ENCODE assay signal across 13 mouse cellular contexts in genomic region chr9:72217296-72218028, GRCm38 (mm10). TPM values are rescaled to one million over a fixed set of nuclear protein-coding genes. Genes with fewer than 3 reads are reported as not detected.
A peak's percentile ranks its signal among the peaks of the same experiment; 100 is the strongest.
DNase-seq lines count a peak whose midpoint lies in the region; ATAC-seq and TF ChIP-seq lines count a peak whose summit lies in the region.
"Had no signal": no experiment of that assay in that cellular context is flagged by ENCODE, and none has a peak within 500 bp of the region (broad histone marks: within the 10 kb centered on the region; RNA-seq: fewer than 3 reads in every experiment).

No protein-coding gene starts in this region.

- no peak overlapping the region for H3K4me2 ChIP-seq in liver, embryonic 11.5 days
- H3K4me2 ChIP-seq in limb, embryonic 14.5 days (replicated peaks; ENCODE audit: low read depth, low read length, severe bottlenecking), result no peak overlapping the region

- H3K36me3 ChIP-seq in liver, embryonic 11.5 days (ENCODE audit: control insufficient read depth, insufficient read depth, low read length), result no peaks in the 10 kb centered on the region
- no peaks in the 10 kb centered on the region for H3K36me3 ChIP-seq in embryonic facial prominence, embryonic 10.5 days (replicated peaks)
- no peaks in the 10 kb centered on the region for H3K36me3 ChIP-seq in limb, embryonic 14.5 days (ENCODE audit: control insufficient read depth, insufficient read depth, low read length)

- H3K4me3 ChIP-seq in liver, embryonic 11.5 days (ENCODE audit: low read depth, low read length), result no peak overlapping the region
- H3K4me3 ChIP-seq in embryonic facial prominence, embryonic 10.5 days, result no peak overlapping the region
- no peak overlapping the region for H3K4me3 ChIP-seq in limb, embryonic 14.5 days (replicated peaks; ENCODE audit: low read length)

- no peak for ATAC-seq in liver, embryonic 11.5 days (replicated peaks; ENCODE audit: low FRiP score)
- peak; percentile 84 for ATAC-seq in limb, embryonic 14.5 days (ENCODE audit: low FRiP score, low read depth)

- 61% methylated on average over 11 of the region's 11 CpGs for WGBS in liver, embryonic 11.5 days
- WGBS in embryonic facial prominence, embryonic 10.5 days, result 64% methylated on average over 11 of the region's 11 CpGs
- WGBS in limb, embryonic 14.5 days, result 50% methylated on average over 11 of the region's 11 CpGs

- TF ChIP-seq POLR2A in limb, embryonic 14.5 days (IDR thresholded peaks at IDR 0.05; ENCODE audit: borderline replicate concordance, extremely low read depth, insufficient read depth, insufficient read length), result no peak

- H3K27me3 ChIP-seq in liver, embryonic 11.5 days (replicated peaks; ENCODE audit: control insufficient read depth, insufficient read depth, low read length), result no peaks in the 10 kb centered on the region
- no peaks in the 10 kb centered on the region for H3K27me3 ChIP-seq in embryonic facial prominence, embryonic 10.5 days (replicated peaks; ENCODE audit: low read depth, poor library complexity, severe bottlenecking)
- no peaks in the 10 kb centered on the region for H3K27me3 ChIP-seq in limb, embryonic 14.5 days (ENCODE audit: control insufficient read depth, insufficient read depth, low read length)

- no peaks in the 10 kb centered on the region for H3K4me1 ChIP-seq in liver, embryonic 11.5 days (replicated peaks; ENCODE audit: control insufficient read depth, insufficient read depth, low read length)
- H3K4me1 ChIP-seq in embryonic facial prominence, embryonic 10.5 days, result peaks cover 4% of the 10 kb centered on the region; the same call in 1 of the 2 replicates
- no peaks in the 10 kb centered on the region; the same call in 1 of the 2 replicates for H3K4me1 ChIP-seq in limb, embryonic 14.5 days (ENCODE audit: control insufficient read depth, insufficient read depth, low read length)

- H3K9me3 ChIP-seq in liver, embryonic 11.5 days (ENCODE audit: control insufficient read depth, low read length), result no peaks in the 10 kb centered on the region
- no peaks in the 10 kb centered on the region for H3K9me3 ChIP-seq in embryonic facial prominence, embryonic 10.5 days
- no peaks in the 10 kb centered on the region for H3K9me3 ChIP-seq in limb, embryonic 14.5 days (ENCODE audit: control insufficient read depth, low read length)

- H3K9ac ChIP-seq in liver, embryonic 11.5 days (ENCODE audit: low read depth, low read length), result no peak overlapping the region
- no peak overlapping the region for H3K9ac ChIP-seq in limb, embryonic 14.5 days (ENCODE audit: low read depth, low read length, severe bottlenecking)

- DNase-seq in liver, result peak; percentile 20
- DNase-seq in liver, embryonic 11.5 days (ENCODE audit: low spot score), result no peak
- peak; percentile 66 for DNase-seq in ES-CJ7 (ENCODE audit: low read depth, low spot score)
- DNase-seq in embryonic facial prominence, embryonic 10.5 days (ENCODE audit: low spot score), result peak; percentile 29
- DNase-seq in limb, embryonic 14.5 days (ENCODE audit: low spot score), result peak; percentile 65
- no peak for DNase-seq in ovary, postnatal 14 days (ENCODE audit: low spot score)
- no peak for DNase-seq in cerebellum, adult 8-10 months
- no peak for DNase-seq in natural killer cell, adult 2 months (ENCODE audit: low spot score in 2 of 2)
- DNase-seq: cerebellum, adult 9-11 months; heart, postnatal 36 days; kidney, adult 2 months; right cerebral cortex, postnatal 14 days had no signal

- no peak overlapping the region for H3K27ac ChIP-seq in liver, embryonic 11.5 days (ENCODE audit: low read depth, low read length)
- no peak overlapping the region for H3K27ac ChIP-seq in embryonic facial prominence, embryonic 10.5 days (replicated peaks)
- no peak overlapping the region for H3K27ac ChIP-seq in limb, embryonic 14.5 days (replicated peaks; ENCODE audit: low read depth, low read length)
- H3K27ac ChIP-seq: macrophage had no signal

RNA-seq across cellular contexts. Expression of gene Zfp280d, which starts 57.2 kb away (rescaled TPM):
- polyA plus RNA-seq in liver, embryonic 11.5 days (2014; fragmentation: Nextera tagmentation; extraction: Ambion mirVana), result 33.5 and 36.0 TPM in 2 replicates
- polyA plus RNA-seq in embryonic facial prominence, embryonic 10.5 days (2016; fragmentation: Nextera tagmentation; extraction: Ambion mirVana), result 50.3 and 53.0 TPM in 2 replicates
- polyA plus RNA-seq in limb, embryonic 14.5 days (2012; rRNA removed), result 52.8 and 60.6 TPM in 2 replicates
- 39.1 and 47.6 TPM in 2 replicates for polyA plus RNA-seq in limb, embryonic 14.5 days (2014; fragmentation: Nextera tagmentation; extraction: Ambion mirVana)

Comparison
In these comparisons a context has a peak if more than half of its experiments do, and no peak if none do; other contexts are left out.
1. DNase-seq: peak in liver (single experiment), ES-CJ7 (single experiment), embryonic facial prominence, embryonic 10.5 days (single experiment) and limb, embryonic 14.5 days (single experiment); none in liver, embryonic 11.5 days (single experiment), ovary, postnatal 14 days (single experiment), cerebellum, adult 8-10 months (single experiment) and natural killer cell, adult 2 months (0 of 2).